Mouse (Mus musculus) MEL (cell line): Measurements from ENCODE around the gene Gm27029. TPM values are rescaled to one million over a fixed set of nuclear protein-coding genes. Genes with fewer than 3 reads are reported as not detected.

Experiments
- DNase-seq: peaks from one replicate; pipeline ENCODE4 v3.0.0; 2011; ENCODE audit warnings: low read depth, low spot score
- H3K27ac ChIP-seq: 2 replicates; pipeline ENCODE4 v1.5.1; 2012; ENCODE audit warnings: low read depth, mild to moderate bottlenecking, control low read depth, low read length, moderate library complexity; ENCODE audit not compliant: control insufficient read depth
- H3K27me3 ChIP-seq, 2 experiments: fragments of 150-350 bp in 1 of 2; sonication (generic) in 1 of 2; 2 replicates each; pipeline ENCODE4 v1.6.1; 2012; ENCODE audit warnings: low read length in 2 of 2, mild to moderate bottlenecking in 2 of 2, improper control_type of control experiment in 1 of 2, moderate library complexity in 1 of 2; ENCODE audit not compliant: insufficient read depth in 2 of 2, control insufficient read depth in 1 of 2
- H3K36me3 ChIP-seq, 2 experiments: 2 replicates each; pipeline ENCODE4 v1.6.1; 2012 to 2014; ENCODE audit warnings: low read length in 2 of 2, improper control_type of control experiment in 1 of 2, inconsistent platforms in 1 of 2, mild to moderate bottlenecking in 1 of 2; ENCODE audit not compliant: insufficient read depth in 2 of 2, control insufficient read depth in 1 of 2
- H3K4me1 ChIP-seq, 2 experiments: fragments of 150-350 bp in 1 of 2; sonication (generic) in 1 of 2; 2 replicates each; pipeline ENCODE4 v1.6.1; 2012; ENCODE audit warnings: low read length in 2 of 2, improper control_type of control experiment in 1 of 2, mild to moderate bottlenecking in 1 of 2; ENCODE audit not compliant: insufficient read depth in 2 of 2, control insufficient read depth in 1 of 2
- H3K4me3 ChIP-seq, 2 experiments: fragments of 150-350 bp in 1 of 2; sonication (generic) in 1 of 2; 2 replicates each; pipeline ENCODE4 v1.5.1; 2012; ENCODE audit warnings: low read depth in 2 of 2, low read length in 2 of 2, mild to moderate bottlenecking in 2 of 2, moderate library complexity in 2 of 2, control low read depth in 1 of 2, improper control_type of control experiment in 1 of 2; ENCODE audit not compliant: control insufficient read depth in 1 of 2, insufficient read depth in 1 of 2
- H3K79me2 ChIP-seq: 2 replicates; pipeline ENCODE4 v1.6.1; 2012; ENCODE audit warnings: mild to moderate bottlenecking, low read length, moderate library complexity; ENCODE audit not compliant: control insufficient read depth, poor library complexity, insufficient read depth
- H3K9ac ChIP-seq: 2 replicates; pipeline ENCODE4 v1.6.1; 2012; ENCODE audit warnings: low read depth, mild to moderate bottlenecking, control low read depth, low read length, moderate library complexity; ENCODE audit not compliant: control insufficient read depth, poor library complexity, severe bottlenecking
- H3K9me3 ChIP-seq: fragments of 150-350 bp; sonication (generic); replicated peaks from 2 replicates; pipeline ENCODE4 v1.6.1; 2012; ENCODE audit warnings: mild to moderate bottlenecking, low read length, improper control_type of control experiment, moderate library complexity; ENCODE audit not compliant: insufficient read depth
- BHLHE40 ChIP-seq: IDR thresholded peaks from 2 replicates; pipeline ENCODE4 v1.6.1; 2012; ENCODE audit warnings: low read depth, mild to moderate bottlenecking, inconsistent platforms, low read length, improper control_type of control experiment, borderline replicate concordance
- CHD1 ChIP-seq: IDR thresholded peaks from 2 replicates; pipeline ENCODE4 v1.6.1; 2012; ENCODE audit warnings: low read depth, mild to moderate bottlenecking, inconsistent platforms, low read length, improper control_type of control experiment
- CTCF ChIP-seq, 3 experiments: IDR thresholded peaks in 2 of 3; conservative IDR thresholded peaks in 1 of 3; 2 replicates each; pipeline ENCODE4 v1.5.1; 2011 to 2012; ENCODE audit warnings: low read length in 3 of 3, low read depth in 2 of 3, mild to moderate bottlenecking in 2 of 3, improper control_type of control experiment in 1 of 3, inconsistent platforms in 1 of 3, mixed read lengths in 1 of 3, moderate library complexity in 1 of 3; ENCODE audit not compliant: control insufficient read depth in 1 of 3, insufficient read depth in 1 of 3, poor library complexity in 1 of 3, severe bottlenecking in 1 of 3
- E2F4 ChIP-seq: IDR thresholded peaks from 2 replicates; pipeline ENCODE4 v1.6.1; 2011; ENCODE audit warnings: low read depth, low read length, improper control_type of control experiment, borderline replicate concordance
- EP300 ChIP-seq, 2 experiments: IDR thresholded peaks; 2 replicates each; pipeline ENCODE4 v1.6.1; 2011; ENCODE audit warnings: improper control_type of control experiment in 2 of 2, low read length in 2 of 2, low read depth in 1 of 2, mild to moderate bottlenecking in 1 of 2
- ETS1 ChIP-seq: IDR thresholded peaks from 2 replicates; pipeline ENCODE4 v1.6.1; 2012; ENCODE audit warnings: low read depth, mild to moderate bottlenecking, inconsistent platforms, low read length, improper control_type of control experiment, moderate library complexity
- GATA1 ChIP-seq: IDR thresholded peaks from 2 replicates; pipeline ENCODE4 v1.6.1; 2011; ENCODE audit warnings: low read depth, low read length, improper control_type of control experiment
- HCFC1 ChIP-seq: IDR thresholded peaks from 2 replicates; pipeline ENCODE4 v1.6.1; 2012; ENCODE audit warnings: low read depth, mild to moderate bottlenecking, inconsistent platforms, low read length, improper control_type of control experiment, moderate library complexity
- JUND ChIP-seq: IDR thresholded peaks from 2 replicates; pipeline ENCODE4 v1.6.1; 2011; ENCODE audit warnings: low read depth, mild to moderate bottlenecking, improper control_type of control experiment, low read length
- KAT2A ChIP-seq: conservative IDR thresholded peaks from 2 replicates; pipeline ENCODE4 v1.6.1; 2012; ENCODE audit warnings: low read depth, low read length, improper control_type of control experiment, inconsistent platforms
- MAFK ChIP-seq: IDR thresholded peaks from 2 replicates; pipeline ENCODE4 v1.6.1; 2011; ENCODE audit warnings: low read depth, mild to moderate bottlenecking, low read length, improper control_type of control experiment, borderline replicate concordance
- MAX ChIP-seq: IDR thresholded peaks from 2 replicates; pipeline ENCODE4 v1.6.1; 2011; ENCODE audit warnings: low read length, improper control_type of control experiment
- MXI1 ChIP-seq: IDR thresholded peaks from 2 replicates; pipeline ENCODE4 v1.6.1; 2011; ENCODE audit warnings: mild to moderate bottlenecking, low read depth, low read length, improper control_type of control experiment
- NELFE ChIP-seq: IDR thresholded peaks from 2 replicates; pipeline ENCODE4 v1.6.1; 2011; ENCODE audit warnings: low read depth, low read length, improper control_type of control experiment
- NRF1 ChIP-seq: IDR thresholded peaks from 2 replicates; pipeline ENCODE4 v1.6.1; 2014; ENCODE audit warnings: low read depth, mild to moderate bottlenecking, inconsistent platforms, low read length, improper control_type of control experiment, moderate library complexity; ENCODE audit not compliant: poor library complexity, insufficient read depth, severe bottlenecking
- RAD21 ChIP-seq: IDR thresholded peaks from 2 replicates; pipeline ENCODE4 v1.6.1; 2011; ENCODE audit warnings: mild to moderate bottlenecking, low read depth, low read length, improper control_type of control experiment
- RCOR1 ChIP-seq: IDR thresholded peaks from 2 replicates; pipeline ENCODE4 v1.6.1; 2012; ENCODE audit warnings: low read depth, mild to moderate bottlenecking, inconsistent platforms, low read length, improper control_type of control experiment
- SIN3A ChIP-seq: IDR thresholded peaks from 2 replicates; pipeline ENCODE4 v1.6.1; 2012; ENCODE audit warnings: low read length, improper control_type of control experiment, inconsistent platforms
- TAL1 ChIP-seq: IDR thresholded peaks from 2 replicates; pipeline ENCODE4 v1.6.1; 2012; ENCODE audit warnings: mild to moderate bottlenecking, inconsistent platforms, low read length, moderate library complexity, mixed read lengths
- TBP ChIP-seq: IDR thresholded peaks from 2 replicates; pipeline ENCODE4 v1.8.0; 2011; ENCODE audit warnings: low read depth, low read length, improper control_type of control experiment
- TCF12 ChIP-seq: IDR thresholded peaks from 2 replicates; pipeline ENCODE4 v1.6.1; 2014; ENCODE audit warnings: low read depth, mild to moderate bottlenecking, inconsistent platforms, low read length, improper control_type of control experiment, moderate library complexity
- UBTF ChIP-seq: IDR thresholded peaks from 2 replicates; pipeline ENCODE4 v1.6.1; 2012; ENCODE audit warnings: low read depth, mild to moderate bottlenecking, inconsistent platforms, low read length, improper control_type of control experiment, moderate library complexity, borderline replicate concordance; ENCODE audit not compliant: insufficient read depth
- USF1 ChIP-seq: IDR thresholded peaks from 2 replicates; pipeline ENCODE4 v1.6.1; 2014; ENCODE audit warnings: low read depth, mild to moderate bottlenecking, inconsistent platforms, low read length, improper control_type of control experiment, moderate library complexity
- USF2 ChIP-seq, 2 experiments: IDR thresholded peaks; 2 replicates each; pipeline ENCODE4 v1.6.1; 2011 to 2012; ENCODE audit warnings: improper control_type of control experiment in 2 of 2, low read length in 2 of 2, borderline replicate concordance in 1 of 2, inconsistent platforms in 1 of 2, low read depth in 1 of 2, mild to moderate bottlenecking in 1 of 2; ENCODE audit not compliant: insufficient read depth in 1 of 2
- ZKSCAN1 ChIP-seq: IDR thresholded peaks from 2 replicates; pipeline ENCODE4 v1.6.1; 2012; ENCODE audit warnings: low read depth, mild to moderate bottlenecking, inconsistent platforms, low read length, improper control_type of control experiment, moderate library complexity
- ZMIZ1 ChIP-seq: IDR thresholded peaks from 2 replicates; pipeline ENCODE4 v1.6.1; 2012; ENCODE audit warnings: low read depth, mild to moderate bottlenecking, inconsistent platforms, low read length, improper control_type of control experiment, moderate library complexity
- ZNF384 ChIP-seq: IDR thresholded peaks from 2 replicates; pipeline ENCODE4 v1.6.1; 2012; ENCODE audit warnings: low read depth, mild to moderate bottlenecking, inconsistent platforms, low read length, improper control_type of control experiment
- polyA plus RNA-seq, 2 experiments: library from polyadenylated mRNA; stranded (reverse) in 1 of 2; unstranded in 1 of 2; fragments of >175 nt in 1 of 2; fragments of >200 nt in 1 of 2; gene quantifications; 2 replicates each; pipeline versions ENCODE4 v1.2.1 to v1.2.4; 2012; ENCODE audit warnings: low replicate concordance in 2 of 2, low read depth in 1 of 2; ENCODE audit not compliant: insufficient read length in 2 of 2, insufficient read depth in 1 of 2, missing spikeins in 1 of 2
- total RNA-seq: library from RNA; depleted of rRNA; stranded (reverse); fragments of 300-350 nt; gene quantifications from 2 replicates; pipeline ENCODE4 v1.2.3, GENCODE M21; 2012

The Gm27029 gene
- total and polyA plus RNA-seq, 3 experiments: 4.2 to 6.8 TPM; not detected in 1

- TF ChIP-seq ZNF384 (no peak), TBP (no peak), GATA1 (peak; percentile 14; the same call in 1 of the 2 replicates), TCF12 (0 out of 2 replicates have a peak, but pooled peaks have one; percentile 13), USF1 (no peak), SIN3A (peak; percentile 39; the same call in 1 of the 2 replicates), MXI1 (peak; percentile 26; the same call in 1 of the 2 replicates), BHLHE40 (peak; percentile 41; the same call in 1 of the 2 replicates), ETS1 (peak; percentile 61), KAT2A (no peak), CHD1 (0 out of 2 replicates have a peak, but pooled peaks have one; percentile 56), EP300 (IDR thresholded peaks at IDR 0.05; ENCODE audit: low read depth in 1 of 2, low read length in 2 of 2) (peak; percentile 1 to 45; a peak in 2 of 4 replicates), JUND (no peak), TAL1 (0 out of 2 replicates have a peak, but pooled peaks have one; percentile 15), UBTF (no peak), MAFK (no peak)
- Histone ChIP-seq H3K27me3 (no peaks in the 10 kb centered on the region), H3K36me3 (peaks cover 2 to 24% of the 10 kb centered on the region in 2 experiments; a peak in 3 of 4 replicates)
These were observed 27.6 kb upstream of the Gm27029 start for GRCm38 (mm10) chr11:101452093-101452774.

GRCm38 (mm10) chr11:101451536-101451935 is 26.9 kb upstream of the Gm27029 start:
- H3K27ac ChIP-seq: peak overlapping the region; percentile 18; the same call in 1 of the 2 replicates
- TF ChIP-seq ZNF384 (no peak), ETS1 (0 out of 2 replicates have a peak, but pooled peaks have one; percentile 39), ZMIZ1 (no peak), CTCF (IDR thresholded peaks at IDR 0.05 in 2 of 3, conservative IDR thresholded peaks at IDR 0.05 in 1 of 3; ENCODE audit: control insufficient read depth in 1 of 3, insufficient read depth in 1 of 3, low read depth in 2 of 3, low read length in 3 of 3, poor library complexity in 1 of 3, severe bottlenecking in 1 of 3) (no peak), TCF12 (no peak), SIN3A (0 out of 2 replicates have a peak, but pooled peaks have one; percentile 25), RAD21 (no peak), HCFC1 (0 out of 2 replicates have a peak, but pooled peaks have one; percentile 14), MAX (0 out of 2 replicates have a peak, but pooled peaks have one; percentile 15), UBTF (no peak), NRF1 (peak; percentile 38; the same call in 1 of the 2 replicates), USF2 (IDR thresholded peaks at IDR 0.05; ENCODE audit: borderline replicate concordance in 1 of 2, insufficient read depth in 1 of 2, low read depth in 1 of 2, low read length in 2 of 2) (no peak), EP300 (IDR thresholded peaks at IDR 0.05; ENCODE audit: low read depth in 1 of 2, low read length in 2 of 2) (no peak), E2F4 (no peak), JUND (no peak), NELFE (no peak; the same call in 1 of the 2 replicates), BHLHE40 (no peak), ZKSCAN1 (no peak), RCOR1 (no peak), USF1 (no peak)

More at GRCm38 (mm10) chr11:101452093-101452774, 27.6 kb upstream of the Gm27029 start:
- peaks cover 17 to 29% of the 10 kb centered on the region in 2 experiments for H3K4me1 ChIP-seq
- peak; percentile 49 for DNase-seq
- peak overlapping the region; percentile 1 to 37 for H3K4me3 ChIP-seq
- H3K9me3 ChIP-seq: no peaks in the 10 kb centered on the region
- H3K27ac ChIP-seq: peak overlapping the region; percentile 18
- H3K9ac ChIP-seq: peak overlapping the region; percentile 0
- H3K79me2 ChIP-seq: peaks cover 1% of the 10 kb centered on the region

More at GRCm38 (mm10) chr11:101451536-101451935, 26.9 kb upstream of the Gm27029 start:
- peak; percentile 72 for DNase-seq
- H3K27me3 ChIP-seq: no peaks in the 10 kb centered on the region
- peaks cover 1% of the 10 kb centered on the region for H3K79me2 ChIP-seq
- no peaks in the 10 kb centered on the region for H3K9me3 ChIP-seq
- H3K36me3 ChIP-seq: peaks cover 0 to 24% of the 10 kb centered on the region in 2 experiments; a peak in 2 of 4 replicates
- H3K4me1 ChIP-seq: peaks cover 17 to 29% of the 10 kb centered on the region in 2 experiments
- H3K4me3 ChIP-seq: peak overlapping the region in 1 of 2 experiments; percentile 1; a peak in 2 of 4 replicates
- H3K9ac ChIP-seq: peak overlapping the region; percentile 0; the same call in 1 of the 2 replicates
